Mouse (Mus musculus): ENCODE data around the gene Calu.
"Not testable (repeated sequence)": the region's sequence is repeated elsewhere in the genome, so short reads cannot be mapped to it uniquely, and the experiment has no call there.

Gene Calu

GRCm38 (mm10) chr6:29365277-29365676 lies 17.4 kb downstream of the Calu start:
- DNase-seq, result no peak

GRCm38 (mm10) chr6:29377386-29377785 lies 29.5 kb downstream of the Calu start:
- no peak for DNase-seq

- no peak for DNase-seq
Observed at GRCm38 (mm10) chr6:29378678-29379077, 30.8 kb downstream of the Calu start.

GRCm38 (mm10) chr6:29379954-29380353 lies 32.1 kb downstream of the Calu start:
- no peak for DNase-seq

- no peak for DNase-seq
Observed at GRCm38 (mm10) chr6:29382442-29382841, 34.6 kb downstream of the Calu start.

- no peak for DNase-seq
Observed at GRCm38 (mm10) chr6:29388052-29388518, 40.2 kb downstream of the Calu start, which contains the start of gene Opn1sw. Gene Opn1sw, minus strand, starts transcription at chr6:29388468.

- DNase-seq, result peak; percentile 87
Observed at GRCm38 (mm10) chr6:29388606-29389080, 40.8 kb downstream of the Calu start.

GRCm38 (mm10) chr6:29389425-29389824 lies 41.6 kb downstream of the Calu start:
- DNase-seq, result no peak

- DNase-seq, result not testable (repeated sequence)
Observed at GRCm38 (mm10) chr6:29390500-29390899, 42.6 kb downstream of the Calu start.

- DNase-seq, result not testable (repeated sequence)
Observed at GRCm38 (mm10) chr6:29391241-29391640, 43.4 kb downstream of the Calu start.

- no peak for DNase-seq
Observed at GRCm38 (mm10) chr6:29391802-29392201, 43.9 kb downstream of the Calu start.

- no peak for DNase-seq
Observed at GRCm38 (mm10) chr6:29394286-29394685, 46.4 kb downstream of the Calu start.

GRCm38 (mm10) chr6:29395910-29396713 lies 48.2 kb downstream of the Calu start, which contains the start of gene Ccdc136:
Gene Ccdc136, plus strand, starts transcription at chr6:29396309.
- DNase-seq, result peak; percentile 81

GRCm38 (mm10) chr6:29396714-29397540 lies 49.1 kb downstream of the Calu start:
- DNase-seq, result no peak

GRCm38 (mm10) chr6:29397575-29397974 lies 49.7 kb downstream of the Calu start:
- DNase-seq, result no peak

- DNase-seq, result no peak
Observed at GRCm38 (mm10) chr6:29399851-29400250, 52.0 kb downstream of the Calu start.

GRCm38 (mm10) chr6:29402693-29403342 lies 54.9 kb downstream of the Calu start:
- no peak for DNase-seq

- no peak for DNase-seq
Observed at GRCm38 (mm10) chr6:29406412-29406811, 58.5 kb downstream of the Calu start.

GRCm38 (mm10) chr6:29415446-29415845 lies 67.6 kb downstream of the Calu start:
- DNase-seq, result no peak

- DNase-seq, result no peak
Observed at GRCm38 (mm10) chr6:29420596-29420995, 72.7 kb downstream of the Calu start.

- DNase-seq, result no peak
Observed at GRCm38 (mm10) chr6:29425118-29425517, 77.2 kb downstream of the Calu start.

GRCm38 (mm10) chr6:29426331-29426730 lies 78.5 kb downstream of the Calu start:
- DNase-seq, result no peak

Measured in kidney, adult 18-20 months (tissue).